Mouse (Mus musculus): Measurements from ENCODE around the gene Dusp22. TPM values are rescaled to one million over a fixed set of nuclear protein-coding genes. Genes with fewer than 3 reads are reported as not detected.

Gene Dusp22
- polyA plus RNA-seq, 1 experiment from 2014 or later: 19.7 TPM

DNA sequence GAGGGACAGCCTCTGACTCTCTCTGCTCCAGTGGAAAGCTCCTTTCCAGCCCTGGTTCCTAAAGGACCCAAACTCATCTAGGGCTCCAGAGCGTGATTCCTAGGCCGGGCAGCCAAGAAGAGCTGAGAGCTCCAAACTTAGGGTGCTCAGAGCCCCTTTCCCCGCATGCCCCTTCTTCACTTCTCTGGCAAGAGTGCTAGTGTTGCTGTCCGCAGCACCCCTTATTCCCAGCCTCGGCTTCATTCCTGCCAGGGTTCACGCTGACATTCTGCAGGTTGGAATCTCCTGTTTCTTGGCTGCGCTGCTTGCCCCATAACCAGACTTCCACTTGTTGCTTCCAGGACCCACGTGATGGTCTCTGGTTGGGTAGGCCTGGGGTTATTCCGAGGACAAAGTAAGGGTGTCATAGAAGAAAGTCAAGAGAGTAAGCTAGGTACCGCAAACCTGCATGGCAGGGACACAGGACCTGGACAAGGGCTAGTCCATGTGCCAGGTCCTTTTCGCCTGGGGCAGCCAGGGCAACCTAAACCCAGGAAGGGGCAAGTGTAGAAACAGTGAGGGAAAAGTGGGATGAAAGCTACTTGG is 89.8 kb downstream of the Dusp22 start:
- in situ Hi-C loops (cut with MboI; ENCODE audit: low pct_unique_long_range_greater_than_20kb): no loop called here
- POLR2A ChIA-PET: interaction anchor here (0.6 kb wide), 1 partner anchor 284 kb away, joined by 4 read pairs; no protein-coding TSS in a partner anchor
- CTCF ChIA-PET: no interaction called here
- no peak for TF ChIP-seq CTCF (IDR thresholded peaks at IDR 0.05)
- H3K27me3 ChIP-seq: peaks cover 22% of the 10 kb centered on the region
- ATAC-seq: no peak
- DNase-seq (ENCODE audit: low read depth, low spot score): no peak

DNA sequence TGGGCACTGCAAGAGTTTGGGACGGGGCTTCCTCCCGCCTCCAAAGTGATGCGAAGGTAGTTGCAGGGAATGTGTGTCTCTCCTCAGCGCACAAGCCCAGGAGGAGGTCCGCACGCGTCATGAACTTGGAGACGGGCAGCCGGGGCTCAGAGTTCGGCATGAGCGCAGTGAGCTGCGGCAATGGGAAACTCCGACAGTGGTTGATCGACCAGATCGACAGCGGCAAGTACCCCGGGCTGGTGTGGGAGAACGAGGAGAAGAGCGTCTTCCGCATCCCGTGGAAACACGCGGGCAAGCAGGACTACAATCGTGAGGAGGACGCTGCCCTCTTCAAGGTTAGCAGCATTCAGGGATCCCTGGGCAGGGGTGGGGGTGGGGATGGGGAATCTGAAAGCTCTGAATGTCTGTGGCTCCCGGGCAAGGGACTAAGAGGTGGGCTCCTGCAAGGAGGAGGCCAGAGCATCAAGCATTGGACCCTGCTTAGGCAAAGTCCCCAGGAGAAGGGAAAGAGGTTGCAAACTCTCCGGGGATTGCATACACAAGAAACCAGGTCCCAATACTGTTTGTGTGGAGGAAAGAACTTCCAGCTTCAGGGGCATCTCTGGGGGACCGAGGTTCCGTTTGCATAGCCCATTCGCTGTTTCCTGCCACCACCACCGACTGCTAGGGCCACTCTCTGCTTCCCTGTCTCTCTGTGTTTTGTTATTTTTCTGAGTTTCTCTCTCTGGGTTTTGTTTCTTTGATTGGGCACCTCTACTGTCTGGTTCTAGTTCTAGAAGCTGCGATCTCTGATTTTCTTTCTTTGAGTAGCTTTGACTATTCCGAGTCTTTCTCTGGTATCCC is 90.9 kb downstream of the Dusp22 start:
- in situ Hi-C loops (cut with MboI; ENCODE audit: low pct_unique_long_range_greater_than_20kb): no loop called here
- no peak for TF ChIP-seq CTCF (IDR thresholded peaks at IDR 0.05)
- peaks cover 22% of the 10 kb centered on the region for H3K27me3 ChIP-seq
- ChIA-PET CTCF (no interaction called here), POLR2A (interaction anchor here (0.6 kb wide), 1 partner anchor 69 kb away, joined by 3 read pairs; no protein-coding TSS in a partner anchor)
- no peak for DNase-seq (ENCODE audit: low read depth, low spot score)
- ATAC-seq: no peak

DNA sequence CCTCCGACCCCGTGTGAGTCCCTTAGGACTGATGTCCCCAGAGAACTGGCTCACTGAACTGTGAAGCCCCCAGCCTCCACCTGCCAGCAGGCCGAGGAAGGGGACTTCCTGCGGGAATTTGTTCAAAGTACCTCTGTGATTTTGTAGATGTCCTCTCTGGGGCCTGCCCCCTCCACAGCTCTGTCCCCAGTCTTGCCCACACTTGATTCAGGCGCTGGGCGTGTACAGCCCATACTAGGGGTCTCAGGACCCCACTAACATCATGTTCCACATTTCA is 91.4 kb downstream of the Dusp22 start:
- DNase-seq (ENCODE audit: low read depth, low spot score): no peak
- ChIA-PET POLR2A (no interaction called here), CTCF (no interaction called here)
- TF ChIP-seq CTCF (IDR thresholded peaks at IDR 0.05): no peak
- ATAC-seq: no peak
- in situ Hi-C loops (cut with MboI; ENCODE audit: low pct_unique_long_range_greater_than_20kb): no loop called here
- peaks cover 24% of the 10 kb centered on the region for H3K27me3 ChIP-seq

DNA sequence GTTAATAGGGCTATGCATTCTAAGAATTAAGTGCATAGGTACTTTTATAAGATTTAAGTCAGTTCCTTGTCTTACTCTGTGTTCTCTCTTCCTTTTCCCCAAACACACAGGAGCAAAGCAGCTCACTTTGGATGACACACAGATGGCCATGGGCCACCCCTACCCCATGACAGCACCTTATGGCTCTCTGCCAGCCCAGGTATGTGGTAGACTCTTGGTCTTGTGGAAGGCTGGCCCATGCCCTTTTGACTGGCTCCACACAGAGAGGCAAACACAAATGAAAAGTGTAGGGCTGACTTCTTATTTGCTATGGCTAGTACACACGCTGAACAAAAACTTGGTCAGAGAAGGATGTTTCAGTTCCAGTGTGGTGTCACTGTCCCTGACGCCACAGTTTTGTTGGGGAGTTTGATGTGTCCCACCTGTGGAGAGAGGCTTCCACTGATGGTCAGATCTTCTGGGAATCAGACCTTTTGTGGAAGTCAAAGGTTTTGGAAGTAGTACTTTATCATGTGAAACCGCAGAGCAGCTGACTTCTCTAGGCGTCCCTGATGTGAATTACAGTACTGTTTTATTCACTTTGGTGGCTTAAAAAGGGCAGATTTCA is 92.9 kb downstream of the Dusp22 start:
- no peak for DNase-seq (ENCODE audit: low read depth, low spot score)
- in situ Hi-C loops (cut with MboI; ENCODE audit: low pct_unique_long_range_greater_than_20kb): no loop called here
- peaks cover 32% of the 10 kb centered on the region for H3K27me3 ChIP-seq
- no peak for ATAC-seq
- POLR2A ChIA-PET: no interaction called here
- CTCF ChIA-PET: no interaction called here
- no peak for TF ChIP-seq CTCF (IDR thresholded peaks at IDR 0.05)

DNA sequence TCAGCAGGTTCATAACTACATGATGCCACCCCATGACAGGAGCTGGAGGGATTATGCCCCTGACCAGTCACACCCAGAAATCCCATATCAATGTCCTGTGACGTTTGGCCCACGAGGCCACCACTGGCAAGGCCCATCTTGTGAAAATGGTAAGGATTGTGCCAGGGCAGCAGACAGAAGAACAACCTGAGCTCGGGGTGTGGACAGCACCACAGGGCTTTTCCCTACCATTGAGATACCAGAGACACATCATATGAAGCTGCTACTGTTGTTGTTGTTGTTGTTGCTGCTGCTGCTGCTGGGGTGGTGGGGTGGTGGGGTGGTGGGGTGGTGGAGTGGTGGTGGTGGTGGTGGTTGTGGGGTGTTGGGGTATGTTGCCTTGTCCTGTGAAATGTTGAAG is 93.6 kb downstream of the Dusp22 start:
- DNase-seq (ENCODE audit: low read depth, low spot score) (no peak), ATAC-seq (no peak)
- TF ChIP-seq CTCF (IDR thresholded peaks at IDR 0.05): no peak
- peaks cover 32% of the 10 kb centered on the region for H3K27me3 ChIP-seq
- ChIA-PET POLR2A (no interaction called here), CTCF (interaction anchor here (0.7 kb wide), 1 partner anchor 14 kb away, joined by 3 read pairs; no protein-coding TSS in a partner anchor)
- in situ Hi-C loops (cut with MboI; ENCODE audit: low pct_unique_long_range_greater_than_20kb): no loop called here

DNA sequence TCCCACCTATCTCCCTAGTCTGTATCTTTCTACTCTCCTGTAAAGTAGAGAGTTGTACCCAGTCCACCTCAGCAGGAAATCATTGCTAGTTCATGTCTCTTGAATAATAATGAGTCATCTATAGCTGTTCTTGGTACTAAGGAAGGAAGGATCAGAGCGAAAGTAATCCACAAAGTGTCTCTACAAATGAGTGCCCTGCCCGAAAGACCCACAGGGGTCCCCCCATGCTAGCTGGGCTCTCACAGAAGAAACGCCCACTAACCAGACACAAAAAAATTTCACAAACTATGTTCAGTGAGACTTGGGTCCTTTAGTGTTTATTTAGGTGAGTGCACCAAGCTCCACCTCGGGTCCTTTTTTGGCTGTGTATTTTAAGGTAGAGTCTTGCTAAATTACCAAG is 94.3 kb downstream of the Dusp22 start:
- DNase-seq (ENCODE audit: low read depth, low spot score) (no peak), ATAC-seq (no peak)
- ChIA-PET CTCF (no interaction called here), POLR2A (no interaction called here)
- TF ChIP-seq CTCF (IDR thresholded peaks at IDR 0.05): no peak
- peaks cover 30% of the 10 kb centered on the region for H3K27me3 ChIP-seq
- in situ Hi-C loops (cut with MboI; ENCODE audit: low pct_unique_long_range_greater_than_20kb): no loop called here

DNA sequence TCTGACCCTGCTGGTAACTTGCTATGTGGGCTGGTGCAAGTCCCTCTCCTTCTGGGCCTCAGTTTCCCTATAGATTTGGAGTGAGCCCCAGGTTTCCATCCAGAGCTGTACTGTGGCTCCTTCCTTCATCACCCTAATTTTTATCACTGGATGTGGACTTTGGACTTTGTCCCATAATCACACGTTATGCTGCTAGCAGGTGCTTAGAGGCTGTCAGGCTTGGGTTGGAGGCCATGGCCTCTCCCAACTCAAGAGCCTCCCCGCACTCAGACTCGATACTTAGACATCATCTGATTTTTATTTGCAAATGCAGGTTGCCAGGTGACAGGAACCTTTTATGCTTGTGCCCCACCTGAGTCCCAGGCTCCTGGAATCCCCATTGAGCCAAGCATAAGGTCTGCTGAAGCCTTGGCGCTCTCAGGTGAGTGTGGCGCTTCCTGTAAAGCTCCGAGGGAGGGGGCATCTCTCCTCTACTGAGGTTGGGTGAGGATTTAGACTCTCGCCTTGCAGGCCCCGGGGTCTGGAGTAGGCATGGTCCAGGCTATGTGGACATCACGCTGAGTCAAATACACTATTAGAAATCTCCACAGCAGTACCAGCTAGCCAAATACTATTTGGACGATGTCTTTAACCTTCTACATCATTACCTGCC is 95.2 kb downstream of the Dusp22 start:
- CTCF ChIA-PET: no interaction called here
- ATAC-seq (no peak), DNase-seq (ENCODE audit: low read depth, low spot score) (no peak)
- H3K27me3 ChIP-seq: peaks cover 21% of the 10 kb centered on the region
- no peak for TF ChIP-seq CTCF (IDR thresholded peaks at IDR 0.05)
- POLR2A ChIA-PET: no interaction called here
- in situ Hi-C loops (cut with MboI; ENCODE audit: low pct_unique_long_range_greater_than_20kb): no loop called here

DNA sequence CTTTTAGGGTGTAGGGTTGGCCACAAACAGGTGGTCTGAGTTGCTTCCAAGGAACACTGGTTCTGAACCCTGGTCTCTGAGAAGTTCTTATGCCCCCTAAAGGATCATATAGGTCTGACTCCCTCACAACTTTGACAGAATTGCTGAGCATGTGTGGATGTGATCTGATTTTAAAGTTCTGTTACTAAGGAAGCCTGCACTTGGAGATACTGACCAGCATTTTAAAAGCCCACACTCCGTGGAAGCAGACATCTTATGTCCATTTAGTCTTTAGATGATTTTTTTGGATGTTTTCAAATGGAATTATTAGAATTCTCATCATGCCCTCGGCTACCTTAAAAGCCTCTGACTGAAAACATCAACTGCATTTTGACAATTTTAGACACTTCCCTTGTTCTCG is 95.8 kb downstream of the Dusp22 start:
- ATAC-seq (no peak), DNase-seq (ENCODE audit: low read depth, low spot score) (no peak)
- in situ Hi-C loops (cut with MboI; ENCODE audit: low pct_unique_long_range_greater_than_20kb): no loop called here
- no peak for TF ChIP-seq CTCF (IDR thresholded peaks at IDR 0.05)
- CTCF ChIA-PET: no interaction called here
- POLR2A ChIA-PET: no interaction called here
- peaks cover 20% of the 10 kb centered on the region for H3K27me3 ChIP-seq

DNA sequence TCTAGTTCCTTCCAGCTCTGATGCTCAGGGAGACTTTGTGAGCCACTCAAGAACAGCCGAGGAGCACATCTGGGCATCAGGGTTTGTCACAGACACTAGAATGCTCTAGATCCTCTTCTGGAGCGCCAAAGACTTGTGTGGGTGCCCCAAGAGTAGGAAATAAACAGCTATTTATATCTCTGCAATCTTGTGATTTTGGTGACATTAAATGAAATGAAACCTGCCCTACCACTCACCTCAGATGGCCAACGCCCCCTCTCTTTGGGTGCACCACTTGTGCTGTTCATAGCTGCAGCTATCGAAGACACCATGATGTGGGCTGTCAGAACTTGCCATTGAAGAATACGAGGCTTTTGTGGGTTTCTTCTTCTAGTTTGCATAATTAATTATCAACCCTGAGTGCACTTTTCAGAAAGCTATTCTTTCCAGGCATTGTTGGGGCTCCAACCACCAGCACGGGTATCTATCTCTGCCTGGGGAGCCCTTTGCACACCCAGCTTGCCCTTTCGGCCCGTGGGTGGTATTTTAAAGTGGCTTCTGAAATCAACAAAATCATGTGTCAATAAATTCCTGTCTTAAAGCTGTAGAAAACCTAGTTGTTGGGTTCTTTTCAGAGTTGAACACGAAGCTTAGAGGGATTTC is 96.3 kb downstream of the Dusp22 start:
- POLR2A ChIA-PET: no interaction called here
- peaks cover 16% of the 10 kb centered on the region for H3K27me3 ChIP-seq
- in situ Hi-C loops (cut with MboI; ENCODE audit: low pct_unique_long_range_greater_than_20kb): no loop called here
- no peak for TF ChIP-seq CTCF (IDR thresholded peaks at IDR 0.05)
- CTCF ChIA-PET: no interaction called here
- no peak for DNase-seq (ENCODE audit: low read depth, low spot score)
- ATAC-seq: no peak

DNA sequence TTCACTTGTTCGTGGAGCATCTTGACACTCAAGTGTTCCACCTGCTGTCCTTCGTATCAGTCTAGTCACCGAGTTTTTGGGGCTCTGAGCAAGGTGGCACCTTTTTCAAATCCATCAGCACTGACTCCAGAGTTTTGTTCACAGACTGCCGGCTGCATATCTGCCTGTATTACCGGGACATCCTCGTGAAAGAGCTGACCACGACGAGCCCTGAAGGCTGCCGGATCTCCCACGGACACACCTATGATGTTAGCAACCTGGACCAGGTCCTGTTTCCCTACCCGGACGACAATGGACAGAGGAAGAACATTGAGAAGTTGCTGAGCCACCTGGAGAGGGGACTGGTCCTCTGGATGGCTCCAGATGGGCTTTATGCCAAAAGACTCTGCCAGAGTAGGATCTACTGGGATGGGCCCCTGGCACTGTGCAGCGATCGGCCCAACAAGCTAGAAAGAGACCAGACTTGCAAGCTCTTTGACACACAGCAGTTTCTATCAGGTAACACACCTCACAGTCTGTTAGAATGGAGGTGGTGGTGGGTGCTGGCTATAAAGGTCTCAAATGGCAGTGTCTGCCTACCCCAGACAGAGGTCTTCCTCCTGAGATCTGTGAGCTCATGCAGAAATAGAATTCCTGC is 97.6 kb downstream of the Dusp22 start:
- no peak for TF ChIP-seq CTCF (IDR thresholded peaks at IDR 0.05)
- in situ Hi-C loops (cut with MboI; ENCODE audit: low pct_unique_long_range_greater_than_20kb): no loop called here
- DNase-seq (ENCODE audit: low read depth, low spot score) (no peak), ATAC-seq (no peak)
- ChIA-PET POLR2A (no interaction called here), CTCF (interaction anchor here (1.1 kb wide), 1 partner anchor 33 kb away, joined by 3 read pairs; no protein-coding TSS in a partner anchor)
- peaks cover 10% of the 10 kb centered on the region for H3K27me3 ChIP-seq

All from Patski (cell line).